Mouse (Mus musculus) heart, embryonic 10.5 days (tissue): Measurements from ENCODE around the gene Atp6ap1l. TPM values are rescaled to one million over a fixed set of nuclear protein-coding genes. Genes with fewer than 3 reads are reported as not detected.

Experiments
- DNase-seq: peaks from one replicate; pipeline ENCODE4 v3.0.0-alpha.2; 2017; ENCODE audit warnings: low spot score
- H3K27ac ChIP-seq: fragments of 300-500 bp; sonication (generic); 2 replicates; pipeline ENCODE4 v1.5.1; 2016; ENCODE audit warnings: mild to moderate bottlenecking
- H3K27me3 ChIP-seq: fragments of 300-500 bp; sonication (generic); 2 replicates; pipeline ENCODE4 v1.6.1; 2016; ENCODE audit warnings: mild to moderate bottlenecking; ENCODE audit not compliant: poor library complexity, insufficient read depth, severe bottlenecking
- H3K36me3 ChIP-seq: fragments of 300-500 bp; sonication (generic); 2 replicates; pipeline ENCODE4 v1.6.1; 2016; ENCODE audit warnings: mild to moderate bottlenecking, moderate library complexity
- H3K4me1 ChIP-seq: fragments of 300-500 bp; sonication (generic); 2 replicates; pipeline ENCODE4 v1.6.1; 2016; ENCODE audit warnings: mild to moderate bottlenecking
- H3K4me3 ChIP-seq: fragments of 300-500 bp; sonication (generic); 2 replicates; pipeline ENCODE4 v1.5.1; 2016; ENCODE audit warnings: mild to moderate bottlenecking, moderate library complexity
- H3K9me3 ChIP-seq: fragments of 300-500 bp; sonication (generic); 2 replicates; pipeline ENCODE4 v1.6.1; 2016; ENCODE audit warnings: mild to moderate bottlenecking, moderate library complexity
- WGBS: fragments of 180-500 bp; shearing (Covaris S2); methylation state at CpG from one replicate; pipeline ENCODE4 v1.1.7; 2016; 5-methylcytosine and 5-hydroxymethylcytosine counted together
- polyA plus RNA-seq: library from polyadenylated mRNA; unstranded; fragments of >200 nt; fragmentation: Nextera tagmentation; extraction: Ambion mirVana; gene quantifications from 2 replicates; pipeline ENCODE4 v1.2.1, GENCODE M21; 2016

Atp6ap1l gene
- polyA plus RNA-seq, 1 experiment from 2014 or later, result not detected

DNA sequence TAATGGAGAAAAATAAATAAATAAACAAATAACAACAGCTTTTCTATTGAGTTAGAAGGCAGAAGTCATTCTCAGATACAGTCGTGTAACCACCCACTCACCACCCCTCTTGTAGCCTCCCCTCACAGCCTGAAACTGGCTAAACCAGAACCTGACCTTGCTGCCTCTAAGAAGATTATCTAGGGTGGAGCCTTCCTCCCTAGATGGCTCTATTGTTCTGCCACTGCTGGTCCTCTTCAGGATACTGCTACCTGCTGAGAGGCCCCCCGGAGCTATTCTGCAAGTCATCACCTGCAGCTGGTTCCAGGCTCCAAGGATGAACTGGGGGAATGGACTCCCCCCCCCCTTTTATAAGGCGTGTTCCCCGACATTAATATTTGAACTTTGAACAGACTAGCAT, 36.0 kb downstream of the Atp6ap1l start:
- Histone ChIP-seq H3K36me3 (no peaks in the 10 kb centered on the region), H3K4me3 (no peak overlapping the region), H3K27ac (no peak overlapping the region), H3K9me3 (no peaks in the 10 kb centered on the region), H3K27me3 (no peaks in the 10 kb centered on the region), H3K4me1 (peaks cover 7% of the 10 kb centered on the region; the same call in 1 of the 2 replicates)
- DNase-seq, result no peak
- 37% methylated on average over 4 of the region's 4 CpGs for WGBS

DNA sequence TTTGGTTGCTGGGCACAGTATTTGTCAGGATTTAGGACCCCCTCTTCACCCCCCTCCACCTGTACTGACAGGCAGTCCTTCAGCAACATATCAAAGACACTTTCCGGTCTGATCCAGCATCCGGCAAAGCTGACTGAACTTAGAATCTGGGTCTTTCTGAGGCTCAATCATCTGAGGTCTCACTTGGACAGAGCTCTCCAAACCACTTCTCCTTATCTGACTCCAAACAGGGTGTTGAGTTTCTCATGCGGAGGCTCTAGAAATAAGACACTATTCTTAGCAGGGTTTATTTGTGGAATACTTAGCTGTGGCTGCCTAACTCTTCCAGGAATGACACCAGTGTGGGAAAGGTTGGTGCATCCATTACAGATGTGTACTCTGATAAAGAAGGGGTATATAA, 43.0 kb downstream of the Atp6ap1l start:
- Histone ChIP-seq H3K27me3 (no peaks in the 10 kb centered on the region), H3K27ac (peak overlapping the region; percentile 75; the same call in 1 of the 2 replicates), H3K36me3 (no peaks in the 10 kb centered on the region), H3K4me1 (0 out of 2 replicates have a peak, but pooled peaks cover 5% of the 10 kb centered on the region), H3K4me3 (no peak overlapping the region), H3K9me3 (no peaks in the 10 kb centered on the region)
- peak; percentile 91 for DNase-seq
- WGBS, result 18% methylated on average over 3 of the region's 3 CpGs

DNA sequence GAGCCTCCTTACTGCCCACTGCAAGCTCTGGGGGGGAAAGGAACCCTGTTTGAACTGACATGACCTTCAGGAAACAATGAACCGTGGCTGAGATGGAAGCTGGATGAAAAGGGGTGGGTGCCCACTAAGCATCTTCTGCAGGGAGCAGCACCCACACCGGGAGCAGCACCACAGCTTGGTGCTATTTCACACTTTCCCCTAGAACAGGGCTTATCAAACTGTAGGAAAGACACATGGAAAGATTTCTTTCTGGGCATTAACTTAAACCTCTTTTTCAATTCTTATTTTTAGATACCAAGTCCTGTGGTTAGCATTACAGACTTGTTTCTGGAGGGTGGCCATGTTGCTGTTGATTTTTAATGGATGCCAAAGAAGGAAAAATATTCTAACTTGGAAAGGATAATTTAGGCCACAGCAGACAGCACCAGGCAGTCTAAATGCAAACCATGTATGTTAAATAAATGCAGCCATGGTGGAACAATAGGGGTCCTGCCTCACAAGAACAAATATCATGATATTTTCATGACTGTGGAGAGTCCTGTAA, 44.2 kb downstream of the Atp6ap1l start:
- H3K4me3 ChIP-seq, result no peak overlapping the region
- H3K4me1 ChIP-seq, result 0 out of 2 replicates have a peak, but pooled peaks cover 5% of the 10 kb centered on the region
- H3K9me3 ChIP-seq, result no peaks in the 10 kb centered on the region
- H3K27me3 ChIP-seq, result no peaks in the 10 kb centered on the region
- WGBS, result 63% methylated on average over 2 of the region's 2 CpGs
- peak overlapping the region; percentile 67; the same call in 1 of the 2 replicates for H3K27ac ChIP-seq
- no peak for DNase-seq
- H3K36me3 ChIP-seq, result no peaks in the 10 kb centered on the region

DNA sequence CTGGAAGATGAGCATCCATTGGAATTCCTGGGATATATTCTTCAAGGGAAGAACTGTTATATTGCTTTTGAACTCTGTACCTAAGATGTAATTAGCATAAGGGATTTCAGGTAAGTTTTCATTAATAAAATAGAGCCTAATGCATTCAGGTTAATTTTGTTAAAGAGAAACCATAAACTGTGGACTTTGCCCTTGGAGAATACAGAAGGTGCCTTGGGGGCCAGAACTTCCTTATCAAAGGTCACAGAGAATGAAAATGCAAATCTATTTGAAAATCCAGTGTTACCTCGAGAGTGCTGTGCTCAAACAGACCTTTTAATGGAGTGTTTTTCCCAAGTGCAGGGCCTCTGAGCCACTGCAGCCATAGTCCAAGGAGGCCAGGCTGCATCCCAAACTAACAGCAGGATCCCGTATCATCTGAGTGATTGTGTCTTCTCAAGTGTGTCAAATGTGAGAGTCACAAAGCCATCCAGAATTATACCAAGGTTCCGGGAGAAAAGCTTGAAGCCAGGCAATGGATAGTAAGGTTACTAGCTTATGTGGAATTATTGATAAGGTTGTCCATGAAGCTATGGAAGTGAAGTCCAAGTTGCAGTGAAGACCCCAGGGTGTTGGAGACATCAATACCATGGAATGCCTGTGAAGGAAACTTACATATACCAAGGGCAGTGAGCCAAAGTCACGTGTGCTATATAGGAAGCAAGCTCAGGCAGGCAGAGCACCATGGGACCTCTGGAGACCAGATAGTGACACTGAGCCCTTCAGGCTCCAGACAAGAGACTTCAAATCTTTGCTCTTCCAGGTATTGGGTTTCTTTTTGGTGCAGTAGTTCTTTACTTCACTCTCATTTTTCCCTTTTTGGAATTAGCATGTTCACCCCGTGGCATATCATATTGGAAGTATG, 52.2 kb downstream of the Atp6ap1l start:
- WGBS, result 75% methylated on average over 5 of the region's 5 CpGs
- Histone ChIP-seq H3K9me3 (0 out of 2 replicates have a peak, but pooled peaks cover 4% of the 10 kb centered on the region), H3K4me1 (no peaks in the 10 kb centered on the region), H3K4me3 (no peak overlapping the region), H3K36me3 (no peaks in the 10 kb centered on the region), H3K27ac (no peak overlapping the region), H3K27me3 (no peaks in the 10 kb centered on the region)
- peak; percentile 52 for DNase-seq

DNA sequence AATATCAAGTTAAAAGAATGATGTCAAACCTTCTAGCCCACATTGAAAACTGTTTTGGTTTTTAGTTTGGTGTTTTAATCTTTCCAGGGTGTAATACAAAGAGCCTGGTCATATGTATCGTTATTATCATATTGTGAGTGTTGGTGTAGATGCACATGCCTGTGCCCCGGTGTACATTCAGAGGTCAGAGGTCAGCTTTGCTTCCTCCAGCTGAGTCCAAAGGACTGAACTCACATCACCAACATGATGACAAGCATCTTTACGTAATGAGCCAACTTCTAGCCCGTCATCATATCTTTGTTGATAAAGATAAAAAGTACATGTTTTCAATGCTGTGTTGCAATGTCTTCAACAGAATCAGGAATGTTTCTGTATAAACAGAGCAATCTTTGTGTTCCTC, 53.4 kb downstream of the Atp6ap1l start:
- peak; percentile 11 for DNase-seq
- H3K36me3 ChIP-seq, result no peaks in the 10 kb centered on the region
- 0 out of 2 replicates have a peak, but pooled peaks cover 4% of the 10 kb centered on the region for H3K9me3 ChIP-seq
- no peaks in the 10 kb centered on the region for H3K4me1 ChIP-seq
- 55% methylated on average over 4 of the region's 4 CpGs for WGBS
- H3K27ac ChIP-seq, result no peak overlapping the region
- H3K4me3 ChIP-seq, result no peak overlapping the region
- no peaks in the 10 kb centered on the region for H3K27me3 ChIP-seq

DNA sequence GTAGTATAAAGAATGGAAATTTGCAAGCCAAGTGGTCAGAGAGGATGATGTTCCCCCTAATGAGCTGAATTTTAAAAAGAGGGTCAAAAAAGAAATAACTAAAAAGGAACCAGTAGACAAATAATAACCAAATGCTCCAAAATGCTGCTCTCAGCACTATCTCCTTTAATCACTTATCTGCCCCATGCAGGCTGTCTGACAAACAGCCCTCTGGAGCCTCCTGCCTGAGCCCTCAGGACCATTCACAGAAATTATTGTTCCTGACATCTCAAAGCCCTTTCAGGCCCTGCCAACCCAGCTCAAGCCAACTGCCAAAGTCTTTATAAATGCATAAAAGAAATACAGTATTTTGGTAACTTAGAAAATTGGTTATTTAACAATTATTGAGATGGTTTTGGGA, 61.0 kb downstream of the Atp6ap1l start:
- peak; percentile 48 for DNase-seq
- peaks cover 5% of the 10 kb centered on the region; the same call in 1 of the 2 replicates for H3K4me1 ChIP-seq
- H3K27ac ChIP-seq, result no peak overlapping the region
- H3K36me3 ChIP-seq, result no peaks in the 10 kb centered on the region
- no peak overlapping the region for H3K4me3 ChIP-seq
- no peaks in the 10 kb centered on the region for H3K9me3 ChIP-seq
- no peaks in the 10 kb centered on the region for H3K27me3 ChIP-seq

DNA sequence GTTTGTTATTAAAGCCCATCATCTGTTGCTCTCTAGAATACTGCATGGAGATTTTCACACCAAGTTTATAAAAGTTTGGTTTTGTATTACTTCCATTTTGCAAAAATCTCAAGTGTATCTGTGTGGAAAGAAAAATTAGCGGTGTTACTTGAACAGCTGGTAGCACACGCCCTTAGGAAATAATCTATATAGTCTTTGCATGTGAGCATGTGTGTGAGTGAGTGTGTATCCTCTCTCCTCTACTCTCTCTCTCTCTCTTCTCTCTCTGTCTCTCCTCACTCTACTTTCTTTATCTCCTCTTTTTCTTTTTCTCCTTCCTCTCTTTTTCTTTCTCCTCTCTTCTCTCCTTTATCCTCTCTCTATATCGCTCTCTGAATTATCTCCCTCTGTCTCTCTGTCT, 61.7 kb downstream of the Atp6ap1l start:
- H3K36me3 ChIP-seq, result no peaks in the 10 kb centered on the region
- no peak for DNase-seq
- H3K27me3 ChIP-seq, result no peaks in the 10 kb centered on the region
- H3K27ac ChIP-seq, result no peak overlapping the region
- no peak overlapping the region for H3K4me3 ChIP-seq
- WGBS, result 94% methylated on average over 3 of the region's 3 CpGs
- H3K9me3 ChIP-seq, result no peaks in the 10 kb centered on the region
- peaks cover 7% of the 10 kb centered on the region; the same call in 1 of the 2 replicates for H3K4me1 ChIP-seq

DNA sequence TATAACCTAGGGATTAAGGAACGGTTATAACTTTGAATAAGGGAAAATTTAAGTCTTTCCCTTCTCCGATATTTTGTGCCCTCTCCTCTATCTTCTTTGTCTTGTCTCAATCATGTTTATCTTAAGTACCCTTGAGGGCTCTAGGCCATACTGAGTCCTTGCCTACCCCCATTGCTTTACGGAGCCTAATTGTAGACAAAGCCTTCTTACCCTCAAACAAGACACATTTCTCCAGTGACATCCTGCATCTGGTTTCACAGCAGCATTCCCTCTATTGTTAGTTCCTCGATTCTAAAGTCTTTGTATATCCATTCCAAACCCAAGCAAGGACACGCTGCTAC, 64.0 kb downstream of the Atp6ap1l start:
- peaks cover 7% of the 10 kb centered on the region; the same call in 1 of the 2 replicates for H3K4me1 ChIP-seq
- no peak overlapping the region for H3K4me3 ChIP-seq
- H3K9me3 ChIP-seq, result no peaks in the 10 kb centered on the region
- DNase-seq, result peak; percentile 36
- H3K27ac ChIP-seq, result no peak overlapping the region
- no peaks in the 10 kb centered on the region for H3K27me3 ChIP-seq
- no peaks in the 10 kb centered on the region for H3K36me3 ChIP-seq
- 44% methylated on average over 5 of the region's 5 CpGs for WGBS

DNA sequence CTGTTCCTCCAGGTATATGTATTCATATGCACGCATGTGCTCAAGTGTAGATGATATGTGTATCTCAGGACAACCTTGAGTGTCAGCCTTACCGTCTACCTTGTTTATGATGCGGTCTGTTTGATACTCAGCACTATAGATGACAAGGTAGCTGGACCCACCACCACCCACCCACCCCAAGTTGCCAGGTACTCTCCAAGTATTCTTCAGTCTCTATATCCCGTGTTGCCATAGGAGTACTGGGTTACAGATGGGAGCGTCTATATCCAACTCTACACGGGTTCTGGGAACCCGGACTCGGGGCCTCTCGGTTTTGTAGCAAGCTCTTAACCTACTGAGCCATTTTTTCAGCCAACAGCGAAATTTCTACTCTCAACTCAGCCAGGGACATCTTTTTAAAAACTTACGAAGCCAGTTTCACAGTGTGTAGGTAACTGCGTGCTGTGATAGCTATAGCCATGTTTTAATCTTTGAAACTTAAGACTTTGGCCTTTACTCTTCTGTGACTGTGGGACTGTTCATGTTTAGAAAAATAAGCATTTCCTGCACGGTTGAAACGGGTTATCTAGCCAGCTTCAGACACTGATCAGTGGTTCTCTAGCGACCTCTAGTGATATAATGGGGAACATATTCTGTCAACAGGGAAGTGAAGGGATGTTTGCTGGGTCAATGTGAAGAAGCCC, 64.5 kb downstream of the Atp6ap1l start:
- no peaks in the 10 kb centered on the region for H3K36me3 ChIP-seq
- H3K4me1 ChIP-seq, result peaks cover 7% of the 10 kb centered on the region; the same call in 1 of the 2 replicates
- H3K9me3 ChIP-seq, result no peaks in the 10 kb centered on the region
- H3K4me3 ChIP-seq, result no peak overlapping the region
- peak overlapping the region; percentile 73 for H3K27ac ChIP-seq
- H3K27me3 ChIP-seq, result no peaks in the 10 kb centered on the region
- peak; percentile 63 for DNase-seq
- WGBS, result 50% methylated on average over 15 of the region's 15 CpGs

DNA sequence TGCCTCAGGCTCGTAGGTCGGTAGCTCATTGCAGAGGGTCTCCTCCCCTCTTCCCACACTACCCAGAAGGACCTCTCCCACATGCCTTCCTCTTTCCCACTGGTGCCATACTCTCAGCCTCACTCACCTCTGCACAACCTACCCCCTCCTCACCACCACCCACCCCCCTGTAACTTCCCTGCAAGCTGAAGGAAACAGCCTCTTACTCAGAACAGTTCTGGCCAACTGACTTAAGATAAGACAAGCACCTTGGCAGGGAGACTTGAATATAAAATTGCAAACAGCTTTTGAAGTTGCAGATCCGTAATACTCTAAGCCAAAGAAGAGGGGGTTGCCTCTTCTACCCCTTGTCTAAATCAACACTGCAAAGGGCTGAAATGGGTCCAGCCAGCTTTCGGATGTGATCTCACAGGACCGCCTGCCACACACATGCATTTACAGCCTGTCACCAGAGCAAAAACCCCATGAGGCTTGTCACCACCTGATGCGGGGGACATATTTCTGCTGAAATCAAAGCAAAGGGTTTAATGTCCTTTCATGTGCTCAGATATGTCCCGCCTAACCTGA, 71.4 kb downstream of the Atp6ap1l start:
- no peaks in the 10 kb centered on the region for H3K27me3 ChIP-seq
- no peak overlapping the region for H3K4me3 ChIP-seq
- 68% methylated on average over 7 of the region's 7 CpGs for WGBS
- no peaks in the 10 kb centered on the region for H3K36me3 ChIP-seq
- DNase-seq, result no peak
- H3K9me3 ChIP-seq, result no peaks in the 10 kb centered on the region
- H3K27ac ChIP-seq, result no peak overlapping the region
- peaks cover 8% of the 10 kb centered on the region; the same call in 1 of the 2 replicates for H3K4me1 ChIP-seq
